7 mouse cellular contexts compared by ENCODE assay signal in the genomic region with DNA sequence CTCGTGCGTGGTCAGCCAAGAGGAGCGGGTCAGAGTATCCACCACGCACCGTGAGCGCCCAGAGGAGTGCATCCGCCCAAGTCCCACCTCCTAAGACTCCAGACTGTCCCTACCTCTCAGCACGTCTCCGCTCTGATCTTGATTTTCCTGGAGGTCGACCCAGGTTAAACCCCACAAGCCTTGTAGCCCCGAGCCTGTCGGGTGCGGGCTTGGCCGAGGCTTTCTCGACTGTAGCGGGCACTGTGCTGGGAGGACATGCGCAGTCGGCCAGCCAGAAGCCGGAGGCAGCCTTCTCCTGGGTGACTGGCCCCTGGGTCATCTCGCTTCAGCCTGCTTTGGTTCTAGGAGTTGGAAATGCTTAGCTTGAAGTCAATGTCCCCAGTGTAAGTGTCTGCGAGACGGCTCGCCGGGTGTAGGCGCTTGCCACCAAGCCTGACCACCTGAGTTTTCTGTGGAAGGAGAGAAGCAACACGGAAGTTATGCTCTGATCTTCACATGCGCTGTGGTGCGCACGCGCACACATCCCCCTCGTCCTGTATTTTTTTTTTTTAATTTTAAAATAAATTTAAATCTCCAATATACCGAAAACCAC. TPM values are rescaled to one million over a fixed set of nuclear protein-coding genes. Genes with fewer than 3 reads are reported as not detected.
A peak's percentile ranks its signal among the peaks of the same experiment; 100 is the strongest.
DNase-seq lines count a peak whose midpoint lies in the region; ATAC-seq lines count a peak whose summit lies in the region.

No protein-coding gene starts in this region.

- peak; percentile 51 for DNase-seq in CD4-positive helper T cell, adult 2 months (ENCODE audit: low read depth, low spot score)
- DNase-seq in CD8-positive naive resting alpha-beta T cell, adult 2 months (ENCODE audit: low read depth in 2 of 2, low spot score in 2 of 2): peak; percentile 7 to 11
- DNase-seq in cerebellum, postnatal 36 days: peak; percentile 20 to 30
- peak; percentile 28 to 47 for DNase-seq in layer of hippocampus, adult 18-20 months (ENCODE audit: low spot score in 2 of 2)
- DNase-seq in right cerebral cortex, postnatal 36 days (ENCODE audit: low spot score in 2 of 2): peak; percentile 9 to 24

- H3K4me2 ChIP-seq in heart, embryonic 16.5 days (ENCODE audit: low read depth, low read length): peak overlapping the region; percentile 100

- 13% methylated on average over 32 of the region's 32 CpGs for WGBS in heart, embryonic 16.5 days

- peaks cover 7% of the 10 kb centered on the region; the same call in 1 of the 2 replicates for H3K27me3 ChIP-seq in heart, embryonic 16.5 days (ENCODE audit: control insufficient read depth, insufficient read depth, low read length)

- H3K27ac ChIP-seq in heart, embryonic 16.5 days (ENCODE audit: low read length): peak overlapping the region; percentile 13; the same call in 1 of the 2 replicates

- H3K4me1 ChIP-seq in heart, embryonic 16.5 days (ENCODE audit: control insufficient read depth, insufficient read depth, low read length): peaks cover 6% of the 10 kb centered on the region

- no peaks in the 10 kb centered on the region for H3K9me3 ChIP-seq in heart, embryonic 16.5 days (replicated peaks; ENCODE audit: control insufficient read depth, low read length)

- peak; percentile 21 for ATAC-seq in heart, embryonic 16.5 days (replicated peaks; ENCODE audit: extremely low read depth, insufficient read depth, low FRiP score)
- peak; percentile 43 for ATAC-seq in megakaryocyte-erythroid progenitor cell, adult 5-6 weeks (replicated peaks; ENCODE audit: low FRiP score, low TSS enrichment, poor library complexity, severe bottlenecking)

- H3K4me3 ChIP-seq in heart, embryonic 16.5 days (ENCODE audit: low read length): peak overlapping the region; percentile 57

- H3K36me3 ChIP-seq in heart, embryonic 16.5 days (ENCODE audit: control insufficient read depth, insufficient read depth): no peaks in the 10 kb centered on the region

- H3K9ac ChIP-seq in heart, embryonic 16.5 days (ENCODE audit: low read length): peak overlapping the region; percentile 74

RNA-seq across cellular contexts. Expression of gene Grid1, which starts 50.2 kb away (rescaled TPM):
- polyA plus RNA-seq in heart, embryonic 16.5 days (2015; fragmentation: Nextera tagmentation; extraction: Ambion mirVana): 0.26 and 0.36 TPM in 2 replicates
- 10 to 100 TPM; 51.1 to 53.0 TPM for total RNA-seq in layer of hippocampus, adult 18-20 months (2021)
- total RNA-seq in megakaryocyte-erythroid progenitor cell, adult 5-6 weeks (2014; fragmentation: Nextera tagmentation): not detected in 2 replicates
- not detected in 2 replicates for total RNA-seq in megakaryocyte-erythroid progenitor cell, adult 5-6 weeks (2017)

Comparison
In these comparisons a context has a peak if more than half of its experiments do, and no peak if none do; other contexts are left out.
1. Peak in every context shown above with its lines: DNase-seq, ATAC-seq, H3K4me3 ChIP-seq and H3K27ac ChIP-seq.
2. RNA of gene Grid1, which starts 50.2 kb away (total RNA-seq): 51.1 to 53.0 TPM in layer of hippocampus, adult 18-20 months; not detected in megakaryocyte-erythroid progenitor cell, adult 5-6 weeks; every median in the first group is over 10 times any median in the second.